Comparison of ENCODE assay signal across 8 mouse cellular contexts in genomic region chr11:85844144-85844965, GRCm38 (mm10). TPM values are rescaled to one million over a fixed set of nuclear protein-coding genes. Genes with fewer than 3 reads are reported as not detected.
DNase-seq lines count a peak whose midpoint lies in the region; ATAC-seq and TF ChIP-seq lines count a peak whose summit lies in the region.

No protein-coding gene starts in this region.

- peak; percentile 94 for TF ChIP-seq CTCF in gastrocnemius, adult 2 months (IDR thresholded peaks at IDR 0.05)
- peak; percentile 82 for TF ChIP-seq CTCF in left cerebral cortex, adult 2 months (IDR thresholded peaks at IDR 0.05)

- H3K9ac ChIP-seq in hindbrain, embryonic 16.5 days (ENCODE audit: low read depth, low read length): peak overlapping the region; percentile 59

- peak; percentile 34; the same call in 1 of the 2 replicates for ATAC-seq in common myeloid progenitor, adult 5-6 weeks (replicated peaks; ENCODE audit: low read depth, poor library complexity, severe bottlenecking)
- peak; percentile 63 for ATAC-seq in hindbrain, embryonic 16.5 days

- peak overlapping the region; percentile 80 for H3K27ac ChIP-seq in gastrocnemius, adult 2 months
- H3K27ac ChIP-seq in hindbrain, embryonic 16.5 days (ENCODE audit: low read depth, low read length): no peak overlapping the region
- H3K27ac ChIP-seq in left cerebral cortex, adult 2 months: no peak overlapping the region
- H3K27ac ChIP-seq in macrophage: no peak overlapping the region

- peaks cover 14% of the 10 kb centered on the region for H3K4me1 ChIP-seq in hindbrain, embryonic 16.5 days (ENCODE audit: control insufficient read depth, insufficient read depth, low read depth, low read length)

- H3K27me3 ChIP-seq in hindbrain, embryonic 16.5 days (replicated peaks; ENCODE audit: control insufficient read depth, insufficient read depth, low read length): peaks cover 69% of the 10 kb centered on the region

- WGBS in hindbrain, embryonic 16.5 days: 1% methylated on average over 54 of the region's 54 CpGs
- 2% methylated on average over 54 of the region's 54 CpGs for WGBS in macrophage (ENCODE audit: missing documents)

- H3K36me3 ChIP-seq in hindbrain, embryonic 16.5 days (ENCODE audit: control insufficient read depth, insufficient read depth, low read length): no peaks in the 10 kb centered on the region
- no peaks in the 10 kb centered on the region for H3K36me3 ChIP-seq in macrophage (ENCODE audit: inconsistent target)

- peak overlapping the region; percentile 85 for H3K4me2 ChIP-seq in hindbrain, embryonic 16.5 days (ENCODE audit: low read length)

- peak overlapping the region; percentile 79 for H3K4me3 ChIP-seq in gastrocnemius, adult 2 months
- H3K4me3 ChIP-seq in hindbrain, embryonic 16.5 days (ENCODE audit: low read length): peak overlapping the region; percentile 44
- H3K4me3 ChIP-seq in left cerebral cortex, adult 2 months: peak overlapping the region; percentile 41
- H3K4me3 ChIP-seq in macrophage (ENCODE audit: inconsistent target): peak overlapping the region; percentile 28

- peak; percentile 90 for DNase-seq in ZHBTc4 (ENCODE audit: low read depth, low spot score)
- peak; percentile 93 for DNase-seq in gastrocnemius, adult 2 months
- DNase-seq in left cerebral cortex, adult 2 months (ENCODE audit: extremely low spot score in 1 of 2, low spot score in 2 of 2): peak; percentile 70 to 85
- peak; percentile 77 to 79 for DNase-seq in right cerebral cortex, adult 2 months (ENCODE audit: low spot score in 2 of 2)
- DNase-seq in urinary bladder, adult 2 months (ENCODE audit: low spot score): peak; percentile 88

- no peaks in the 10 kb centered on the region for H3K9me3 ChIP-seq in hindbrain, embryonic 16.5 days (ENCODE audit: control insufficient read depth, low read length)

- intact Hi-C loops in gastrocnemius, adult 2 months (cut with DNase I): loop anchor here (2.0 to 10.0 kb wide), 5 partner anchors 128 to 462 kb away; no protein-coding TSS in a partner anchor
- intact Hi-C loops in left cerebral cortex, adult 2 months (cut with DNase I): loop anchor here (5.0 to 10.0 kb wide), 5 partner anchors 327 to 1992 kb away; partner anchors contain the start of gene Hnf1b

- no peaks in the 10 kb centered on the region for H3K79me2 ChIP-seq in macrophage (ENCODE audit: inconsistent target)

RNA-seq across cellular contexts. Expression of gene Gm11444, which starts 5.8 kb away (rescaled TPM):
- total RNA-seq in common myeloid progenitor, adult 5-6 weeks (2017): not detected in 2 replicates
- total RNA-seq in gastrocnemius, adult 2 months (2021): not detected
- not detected in 2 replicates for polyA plus RNA-seq in hindbrain, embryonic 16.5 days (2015; fragmentation: Nextera tagmentation; extraction: Ambion mirVana)
- total RNA-seq in left cerebral cortex, adult 2 months (2021): not detected
- total RNA-seq in macrophage (2018; cell fraction: chromatin; rRNA removed): not detected
- not detected for total RNA-seq in macrophage (2018; cell fraction: cytosol; rRNA removed)
- not detected for total RNA-seq in macrophage (2018; cell fraction: nucleus; rRNA removed)
- polyA plus RNA-seq in macrophage (2018): not detected in 3 replicates
- not detected in 2 replicates for polyA plus RNA-seq in urinary bladder, adult 2 months (2012; rRNA removed)

RNA-seq across cellular contexts. Expression of gene Tbx2, which starts 12.0 kb away (rescaled TPM):
- 0.05 TPM in 1 of 2 replicates, not detected in the other for total RNA-seq in common myeloid progenitor, adult 5-6 weeks (2017)
- total RNA-seq in gastrocnemius, adult 2 months (2021): 1 to 10 TPM; 1.7 to 3.6 TPM
- polyA plus RNA-seq in hindbrain, embryonic 16.5 days (2015; fragmentation: Nextera tagmentation; extraction: Ambion mirVana): 0.64 and 1.0 TPM in 2 replicates
- total RNA-seq in left cerebral cortex, adult 2 months (2021): 1 to 10 TPM; 1.9 to 2.0 TPM
- 1 to 10 TPM in 9 of 26 experiments, under 1 TPM in 17; 0.32 to 2.4 (median 0.92) TPM for total RNA-seq in macrophage (2018; cell fraction: chromatin; rRNA removed)
- under 1 TPM in 13 of 26 experiments, not detected in 13; 0.03 to 0.28 (median 0.09) TPM for total RNA-seq in macrophage (2018; cell fraction: cytosol; rRNA removed)
- 1 to 10 TPM in 9 of 26 experiments, under 1 TPM in 17; 0.13 to 2.9 (median 0.63) TPM for total RNA-seq in macrophage (2018; cell fraction: nucleus; rRNA removed)
- polyA plus RNA-seq in macrophage (2018): 0.07 TPM in 1 of 3 replicates, not detected in the others
- 130 and 133 TPM in 2 replicates for polyA plus RNA-seq in urinary bladder, adult 2 months (2012; rRNA removed)

RNA-seq across cellular contexts. Expression of gene Tbx4, which starts 41.9 kb away (rescaled TPM):
- 0.19 TPM in 1 of 2 replicates, not detected in the other for total RNA-seq in common myeloid progenitor, adult 5-6 weeks (2017)
- total RNA-seq in gastrocnemius, adult 2 months (2021): 1 to 10 TPM in 1 of 2 experiments, under 1 TPM in 1; 0.87 to 1.8 TPM
- polyA plus RNA-seq in hindbrain, embryonic 16.5 days (2015; fragmentation: Nextera tagmentation; extraction: Ambion mirVana): 0.40 TPM in 2 replicates
- total RNA-seq in left cerebral cortex, adult 2 months (2021): under 1 TPM in 1 of 2 experiments, not detected in 1; 0.19 TPM
- 1 to 10 TPM in 1 of 26 experiments, not detected in 25; 1.3 TPM for total RNA-seq in macrophage (2018; cell fraction: chromatin; rRNA removed)
- not detected for total RNA-seq in macrophage (2018; cell fraction: cytosol; rRNA removed)
- total RNA-seq in macrophage (2018; cell fraction: nucleus; rRNA removed): not detected
- not detected in 3 replicates for polyA plus RNA-seq in macrophage (2018)
- 17.1 and 23.1 TPM in 2 replicates for polyA plus RNA-seq in urinary bladder, adult 2 months (2012; rRNA removed)

Comparison
In these comparisons a context has a peak if more than half of its experiments do, and no peak if none do; other contexts are left out.
1. H3K4me3 ChIP-seq: peak in every context shown above with its lines; median percentile 79 in gastrocnemius, adult 2 months; 44 in hindbrain, embryonic 16.5 days; 41 in left cerebral cortex, adult 2 months; 28 in macrophage.